Mouse (Mus musculus) retina, postnatal 7 days (tissue): ENCODE data around the gene Gm20388.

Source experiments
- DNase-seq: peaks from one replicate; pipeline ENCODE4 v3.0.0-alpha.2; 2012; ENCODE audit warnings: low read depth, low spot score

Gm20388 gene

GRCm38 (mm10) chr8:124375727-124376126 is 4465.1 kb downstream of the Gm20388 start:
- no peak for DNase-seq

GRCm38 (mm10) chr8:124376406-124376805 is 4465.8 kb downstream of the Gm20388 start:
- no peak for DNase-seq

- no peak for DNase-seq
Measured at GRCm38 (mm10) chr8:124379289-124379688, 4468.6 kb downstream of the Gm20388 start.

GRCm38 (mm10) chr8:124382235-124382634 is 4471.6 kb downstream of the Gm20388 start:
- no peak for DNase-seq

- no peak for DNase-seq
Measured at GRCm38 (mm10) chr8:124384336-124384735, 4473.7 kb downstream of the Gm20388 start.

- no peak for DNase-seq
Measured at GRCm38 (mm10) chr8:124386225-124386899, 4475.7 kb downstream of the Gm20388 start.

GRCm38 (mm10) chr8:124389495-124389894 is 4478.9 kb downstream of the Gm20388 start:
- DNase-seq = no peak

- DNase-seq = no peak
Measured at GRCm38 (mm10) chr8:124391191-124391590, 4480.6 kb downstream of the Gm20388 start.

- no peak for DNase-seq
Measured at GRCm38 (mm10) chr8:124392271-124393012, 4481.8 kb downstream of the Gm20388 start.

- DNase-seq = no peak
Measured at GRCm38 (mm10) chr8:124393013-124393412, 4482.4 kb downstream of the Gm20388 start.

GRCm38 (mm10) chr8:124393927-124394326 is 4483.3 kb downstream of the Gm20388 start:
- no peak for DNase-seq

GRCm38 (mm10) chr8:124394951-124395350 is 4484.3 kb downstream of the Gm20388 start:
- no peak for DNase-seq
